Mouse (Mus musculus) small intestine, adult 10 weeks (tissue): ENCODE measurements around the gene 2700049A03Rik. TPM values are rescaled to one million over a fixed set of nuclear protein-coding genes. Genes with fewer than 3 reads are reported as not detected.

Experiments used
- polyA plus RNA-seq: library from polyadenylated mRNA; stranded (reverse); fragments of 350-450 nt; fragmentation: Illumina TruSeq; extraction: RNeasy Lipid Tissue Mini Kit (QIAGEN cat#74804); gene quantifications from one replicate; pipeline ENCODE4 v1.2.3, GENCODE M21; 2014; ENCODE audit warnings: low replicate concordance

Gene 2700049A03Rik
- polyA plus RNA-seq, result 4.0 TPM

DNA sequence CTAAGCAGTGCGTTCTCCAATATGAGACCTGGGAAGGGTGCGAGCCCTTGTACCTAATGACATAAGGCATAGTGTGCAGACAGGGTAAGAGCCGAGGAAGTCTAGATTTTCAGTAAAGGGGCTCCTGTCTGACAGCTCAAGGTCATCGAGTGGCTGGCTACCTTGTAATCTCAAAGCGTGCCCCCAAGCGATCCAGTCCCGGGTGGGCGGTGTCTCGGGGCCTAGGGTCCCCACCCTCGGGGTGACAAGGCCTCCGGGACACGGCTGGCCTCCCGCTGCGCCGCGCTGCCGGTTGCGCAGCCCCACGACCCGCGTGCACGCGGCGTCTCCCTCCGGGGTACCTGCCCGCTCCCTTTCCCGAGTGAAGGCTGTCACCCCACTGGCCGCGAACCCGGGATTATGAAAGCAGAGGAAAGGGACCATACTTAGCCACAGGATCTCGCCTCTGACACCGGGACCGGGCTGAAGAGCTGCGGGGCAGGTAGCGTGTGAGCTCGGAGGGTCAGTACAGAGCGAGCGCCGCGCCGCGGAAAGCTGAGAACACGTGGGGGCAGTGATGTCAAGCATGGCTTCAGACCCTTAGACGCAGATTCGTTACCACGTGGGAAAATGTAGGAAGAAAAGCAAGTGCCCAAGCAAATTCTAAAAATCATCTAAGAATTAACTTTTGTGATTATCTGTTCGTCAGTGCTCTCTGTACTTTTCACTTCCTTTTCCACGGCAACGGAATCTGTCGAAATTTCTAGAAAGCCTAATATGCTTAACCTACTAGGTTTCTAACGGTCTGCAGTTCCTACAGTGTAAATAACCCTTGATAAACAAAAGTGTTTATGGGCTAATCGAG lies at the start of gene 2700049A03Rik, which contains the start of gene Timm9:
Gene 2700049A03Rik, plus strand, starts transcription at position 719 of the 844 bp plus-strand sequence.
Gene Timm9, minus strand, starts transcription at position 555 of the 844 bp plus-strand sequence.

DNA sequence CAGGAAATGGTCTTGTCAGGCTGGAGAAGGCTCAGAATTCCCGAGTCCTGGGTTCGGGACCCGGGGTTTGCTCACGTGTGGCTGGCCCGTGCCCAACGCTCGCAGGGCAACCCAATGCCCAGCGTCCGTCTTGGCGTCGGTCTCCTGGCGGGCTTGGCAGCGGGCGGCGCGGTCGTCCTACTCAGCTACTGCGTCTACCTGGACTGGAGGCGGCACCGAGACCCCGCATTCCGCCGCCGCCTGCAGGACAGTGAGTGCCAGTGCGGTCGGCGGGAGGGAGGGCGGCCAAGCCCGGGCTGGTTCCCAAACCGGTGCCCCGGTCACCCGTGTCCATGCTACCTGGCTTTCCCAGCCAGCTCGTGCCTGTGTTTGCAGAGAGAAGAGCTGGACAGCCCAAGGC lies 25.3 kb upstream of the 2700049A03Rik start, which contains the start of gene Tomm20l:
Gene Tomm20l, plus strand, starts transcription at position 98 of the 400 bp plus-strand sequence.

Other genes starting within 250 kb of the 2700049A03Rik start
- 155 TPM for gene Actr10, start 199.0 kb upstream of the 2700049A03Rik start, polyA plus RNA-seq
- 888 TPM for gene Psma3, start 162.2 kb upstream of the 2700049A03Rik start, polyA plus RNA-seq
- gene Arid4a, start 120.9 kb upstream of the 2700049A03Rik start, polyA plus RNA-seq, result 30.0 TPM
- gene Tomm20l, start 25.4 kb upstream of the 2700049A03Rik start, polyA plus RNA-seq, result not detected
- gene Timm9, start 164 bp upstream of the 2700049A03Rik start, polyA plus RNA-seq, result 86.9 TPM
- gene Dact1, start 173.0 kb downstream of the 2700049A03Rik start, polyA plus RNA-seq, result 4.1 TPM